21 mouse cellular contexts compared by ENCODE assay signal in genomic region chr19:50643836-50644235, GRCm38 (mm10). TPM values are rescaled to one million over a fixed set of nuclear protein-coding genes. Genes with fewer than 3 reads are reported as not detected.
DNase-seq lines count a peak whose midpoint lies in the region; ATAC-seq and TF ChIP-seq lines count a peak whose summit lies in the region.
"Had no signal": no experiment of that assay in that cellular context is flagged by ENCODE, and none has a peak within 500 bp of the region (broad histone marks: within the 10 kb centered on the region; RNA-seq: fewer than 3 reads in every experiment).

No protein-coding gene starts in this region.

- no peak overlapping the region for H3K27ac ChIP-seq in hindbrain, embryonic 11.5 days (ENCODE audit: low read depth, low read length)
- no peak overlapping the region for H3K27ac ChIP-seq in hindbrain, embryonic 13.5 days
- no peak overlapping the region for H3K27ac ChIP-seq in ES-E14 (ENCODE audit: insufficient read depth, low read depth, low read length, poor library complexity, severe bottlenecking)
- H3K27ac ChIP-seq: embryonic facial prominence, embryonic 10.5 days; neural tube, embryonic 13.5 days; stomach, embryonic 15.5 days had no signal

- H3K4me2 ChIP-seq in hindbrain, embryonic 11.5 days (replicated peaks; ENCODE audit: low read depth, low read length): no peak overlapping the region
- no peak overlapping the region for H3K4me2 ChIP-seq in hindbrain, embryonic 13.5 days
- H3K4me2 ChIP-seq: neural tube, embryonic 13.5 days; stomach, embryonic 15.5 days had no signal

- no peak overlapping the region for H3K9ac ChIP-seq in hindbrain, embryonic 11.5 days (ENCODE audit: low read depth, low read length)
- H3K9ac ChIP-seq in hindbrain, embryonic 13.5 days: no peak overlapping the region
- no peak overlapping the region for H3K9ac ChIP-seq in ES-E14 (ENCODE audit: insufficient read depth, low read depth, low read length, poor library complexity, severe bottlenecking)
- H3K9ac ChIP-seq: neural tube, embryonic 13.5 days; stomach, embryonic 15.5 days had no signal

- in situ Hi-C loops in ES-E14 (cut with MboI; ENCODE audit: low sequenced_read_pairs in 2 of 2, unreplicated experiment in 2 of 2): no loop called here

- 58% methylated on average over 1 of the region's 1 CpGs for WGBS in hindbrain, embryonic 11.5 days
- WGBS in hindbrain, embryonic 13.5 days: 39% methylated on average over 1 of the region's 1 CpGs

- DNase-seq in cerebellum, postnatal 14 days: peak; percentile 47 to 59
- peak; percentile 19 for DNase-seq in hindbrain, embryonic 11.5 days (ENCODE audit: low spot score)
- peak; percentile 38 for DNase-seq in ES-E14 (ENCODE audit: low read depth, low spot score)
- peak; percentile 68 for DNase-seq in ZHBTc4 (ENCODE audit: low read depth, low spot score)
- DNase-seq in ovary, postnatal 10 days (ENCODE audit: low spot score): no peak
- DNase-seq: adrenal gland, postnatal 25 days; gastrocnemius, postnatal 10 days; lung, postnatal 4 days; midbrain, embryonic 14.5 days; thymus, postnatal 25 days had no signal

- H3K9me3 ChIP-seq in hindbrain, embryonic 11.5 days (ENCODE audit: control insufficient read depth, low read length): no peaks in the 10 kb centered on the region
- H3K9me3 ChIP-seq in hindbrain, embryonic 13.5 days: no peaks in the 10 kb centered on the region
- no peaks in the 10 kb centered on the region for H3K9me3 ChIP-seq in ES-E14 (ENCODE audit: control insufficient read depth, insufficient read depth, low read depth, low read length)
- H3K9me3 ChIP-seq: embryonic facial prominence, embryonic 10.5 days; neural tube, embryonic 13.5 days; stomach, embryonic 15.5 days had no signal

- no peaks in the 10 kb centered on the region for H3K27me3 ChIP-seq in hindbrain, embryonic 11.5 days (ENCODE audit: control insufficient read depth, insufficient read depth, low read length)
- H3K27me3 ChIP-seq in hindbrain, embryonic 13.5 days: no peaks in the 10 kb centered on the region
- H3K27me3 ChIP-seq: neural tube, embryonic 13.5 days; stomach, embryonic 15.5 days had no signal

- ATAC-seq in cerebellum, adult (ENCODE audit: insufficient number of reproducible peaks, low FRiP score, low TSS enrichment): no peak
- ATAC-seq in hindbrain, embryonic 11.5 days (ENCODE audit: low FRiP score): no peak
- ATAC-seq in hindbrain, embryonic 13.5 days (ENCODE audit: low FRiP score): no peak
- ATAC-seq: forebrain, embryonic 16.5 days; intestine, postnatal 0 days had no signal

- H3K4me1 ChIP-seq in hindbrain, embryonic 11.5 days (replicated peaks; ENCODE audit: control insufficient read depth, insufficient read depth, low read length): peaks cover 2% of the 10 kb centered on the region; the same call in 1 of the 2 replicates
- H3K4me1 ChIP-seq in hindbrain, embryonic 13.5 days (replicated peaks): peaks cover 10% of the 10 kb centered on the region
- H3K4me1 ChIP-seq in ES-E14 (ENCODE audit: control insufficient read depth in 2 of 2, insufficient read depth in 2 of 2, low read length in 2 of 2, poor library complexity in 1 of 2): peaks cover 2 to 3% of the 10 kb centered on the region in 2 experiments; a peak in 1 of 4 replicates
- H3K4me1 ChIP-seq: embryonic facial prominence, embryonic 10.5 days; stomach, embryonic 15.5 days had no signal

- no peak overlapping the region for H3K4me3 ChIP-seq in hindbrain, embryonic 11.5 days (ENCODE audit: low read depth, low read length)
- no peak overlapping the region for H3K4me3 ChIP-seq in hindbrain, embryonic 13.5 days
- no peak overlapping the region for H3K4me3 ChIP-seq in ES-E14 (ENCODE audit: insufficient read depth in 1 of 2, low read depth in 1 of 2, low read length in 2 of 2, poor library complexity in 1 of 2, severe bottlenecking in 1 of 2)
- H3K4me3 ChIP-seq: embryonic facial prominence, embryonic 10.5 days; myocyte; neural tube, embryonic 13.5 days; stomach, embryonic 15.5 days had no signal

- H3K36me3 ChIP-seq in hindbrain, embryonic 11.5 days (ENCODE audit: control insufficient read depth, insufficient read depth, low read length): no peaks in the 10 kb centered on the region
- H3K36me3 ChIP-seq in hindbrain, embryonic 13.5 days: no peaks in the 10 kb centered on the region
- no peaks in the 10 kb centered on the region for H3K36me3 ChIP-seq in ES-E14 (ENCODE audit: control insufficient read depth, insufficient read depth, low read length, poor library complexity, severe bottlenecking)
- H3K36me3 ChIP-seq: embryonic facial prominence, embryonic 10.5 days; neural tube, embryonic 13.5 days; stomach, embryonic 15.5 days had no signal

TF ChIP-seq in ES-E14, 5 proteins besides CTCF, POLR2A, EP300 and RAD21:
- TF ChIP-seq ZC3H11A (IDR thresholded peaks at IDR 0.05; ENCODE audit: borderline replicate concordance, low read depth, low read length): no peak
- no peak for TF ChIP-seq MAFK (IDR thresholded peaks at IDR 0.05; ENCODE audit: insufficient read depth, low read depth, low read length)
- TF ChIP-seq HCFC1 (IDR thresholded peaks at IDR 0.05; ENCODE audit: borderline replicate concordance, insufficient read depth, low read length): no peak
- TF ChIP-seq CHD2 (IDR thresholded peaks at IDR 0.05; ENCODE audit: low read depth, low read length): no peak
- no peak for TF ChIP-seq ZNF384 (IDR thresholded peaks at IDR 0.05; ENCODE audit: low read depth, low read length)

RNA-seq across cellular contexts. Expression of gene Sorcs1, which starts 34.6 kb away (rescaled TPM):
- 3.4 and 4.7 TPM in 2 replicates for polyA plus RNA-seq in hindbrain, embryonic 11.5 days (2014; fragmentation: Nextera tagmentation; extraction: Ambion mirVana)
- 11.6 and 13.5 TPM in 2 replicates for polyA plus RNA-seq in hindbrain, embryonic 13.5 days (2015; fragmentation: Nextera tagmentation; extraction: Ambion mirVana)
- total RNA-seq in ES-E14 (2012; rRNA removed): 0.09 TPM in 1 of 2 replicates, not detected in the other
- total RNA-seq: liver, adult 2 months; megakaryocyte-erythroid progenitor cell, adult 5-6 weeks; MEL had no signal
- polyA plus RNA-seq: liver, adult 2 months; myocyte had no signal
